Mouse (Mus musculus): Measurements from ENCODE around the gene Bnc2.

GRCm38 (mm10) chr4:84272867-84273266 lies 402.2 kb downstream of the Bnc2 start:
- TF ChIP-seq CTCF (conservative IDR thresholded peaks at IDR 0.05; ENCODE audit: low read length) (no peak), NANOG (IDR thresholded peaks at IDR 0.05; ENCODE audit: borderline replicate concordance, low read length) (no peak), POU5F1 (IDR thresholded peaks at IDR 0.05; ENCODE audit: borderline replicate concordance, low read length) (no peak)
